Mouse (Mus musculus): ENCODE measurements around the gene Tdp1. TPM values are rescaled to one million over a fixed set of nuclear protein-coding genes. Genes with fewer than 3 reads are reported as not detected.

The Tdp1 gene
- total RNA-seq, 2 experiments from 2014 or later, result 29.0 to 30.4 TPM

GRCm38 (mm10) chr12:99885282-99885901 is 1.1 kb downstream of the Tdp1 start:
- DNase-seq (ENCODE audit: low spot score in 2 of 2), result no peak

- DNase-seq (ENCODE audit: low spot score in 2 of 2), result no peak
Observed at GRCm38 (mm10) chr12:99897846-99898245, 13.5 kb downstream of the Tdp1 start.

DNA sequence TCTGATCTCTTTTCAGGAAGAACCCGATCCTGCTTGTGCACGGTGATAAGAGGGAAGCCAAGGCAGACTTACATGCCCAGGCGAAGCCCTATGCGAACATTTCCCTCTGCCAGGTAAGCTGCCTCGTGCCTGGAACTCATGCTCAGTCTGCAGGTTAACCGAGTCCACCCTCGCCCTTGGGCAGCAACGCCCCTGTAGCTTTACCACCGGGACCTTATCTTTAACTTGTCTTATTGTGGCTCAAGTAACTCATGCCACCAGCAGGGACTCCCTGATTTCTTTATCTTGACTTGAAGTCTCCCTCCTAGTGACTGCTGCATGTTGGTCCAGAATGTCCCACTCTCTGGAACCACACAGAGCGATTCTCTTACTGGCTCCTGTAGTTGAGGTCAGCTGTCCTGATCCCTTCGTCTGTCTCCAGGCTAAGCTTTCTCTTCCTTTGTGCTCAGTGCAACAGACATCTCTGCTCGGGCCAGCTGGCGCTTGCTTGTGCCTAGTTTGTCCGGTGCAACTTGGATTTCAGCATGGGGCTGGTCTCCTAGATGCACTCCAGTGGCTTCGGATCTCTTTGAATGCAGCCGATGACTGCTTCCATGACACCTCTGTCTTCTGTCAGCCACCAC is 14.0 kb downstream of the Tdp1 start:
- no peak for DNase-seq (ENCODE audit: low spot score in 2 of 2)

DNA sequence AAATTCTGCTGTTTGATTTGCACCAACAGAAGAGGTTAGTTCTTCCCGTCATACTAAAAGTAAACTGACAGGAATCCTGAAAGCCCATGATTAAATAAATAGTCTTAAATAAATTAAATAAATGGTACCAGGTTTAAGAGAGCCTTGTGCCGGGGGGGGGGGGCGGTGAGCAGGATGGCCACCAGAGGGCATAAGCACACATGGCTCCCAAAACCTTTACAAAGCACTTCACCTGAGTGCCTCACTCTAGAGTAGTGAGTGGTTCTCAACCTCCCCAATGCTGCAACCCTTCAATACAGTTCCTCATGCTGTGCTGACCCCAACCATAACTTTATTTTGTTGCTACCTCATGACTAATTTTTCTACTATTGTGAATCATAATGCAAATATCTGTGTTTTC is 15.7 kb downstream of the Tdp1 start:
- DNase-seq (ENCODE audit: low spot score in 2 of 2), result no peak

- DNase-seq (ENCODE audit: low spot score in 2 of 2), result no peak
Observed at GRCm38 (mm10) chr12:99901973-99902866, 17.9 kb downstream of the Tdp1 start.

DNA sequence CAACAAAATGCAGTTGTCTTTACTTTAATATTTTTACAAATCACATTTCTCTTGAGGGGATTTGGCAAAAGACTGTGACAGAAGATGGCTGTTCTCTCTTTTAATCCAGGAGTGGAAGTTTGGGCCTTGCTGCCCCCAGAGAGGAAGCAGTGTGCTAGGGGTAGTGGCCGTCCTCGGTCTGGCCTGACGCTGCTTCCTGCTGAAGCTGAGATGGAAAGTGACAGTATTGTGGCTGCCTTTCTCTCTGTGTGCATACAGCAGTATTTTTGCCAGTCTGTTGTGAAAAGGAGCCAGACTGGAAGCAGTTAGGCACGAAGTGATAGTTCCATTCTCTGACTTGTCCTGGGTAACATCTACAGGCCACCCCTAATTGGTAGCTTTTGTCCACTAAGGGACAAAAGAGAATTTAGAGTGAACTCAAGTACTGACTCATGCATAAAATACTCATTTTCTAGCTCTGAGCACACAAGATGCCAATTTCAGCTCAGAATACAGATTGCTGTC is 18.6 kb downstream of the Tdp1 start:
- no peak for DNase-seq (ENCODE audit: low spot score in 2 of 2)

- DNase-seq (ENCODE audit: low spot score in 2 of 2), result no peak
Observed at GRCm38 (mm10) chr12:99904537-99904936, 20.2 kb downstream of the Tdp1 start.

GRCm38 (mm10) chr12:99911466-99911865 is 27.1 kb downstream of the Tdp1 start:
- DNase-seq (ENCODE audit: low spot score in 2 of 2), result no peak

- no peak for DNase-seq (ENCODE audit: low spot score in 2 of 2)
Observed at GRCm38 (mm10) chr12:99917800-99918427, 33.6 kb downstream of the Tdp1 start.

GRCm38 (mm10) chr12:99919636-99920035 is 35.3 kb downstream of the Tdp1 start:
- no peak for DNase-seq (ENCODE audit: low spot score in 2 of 2)

DNA sequence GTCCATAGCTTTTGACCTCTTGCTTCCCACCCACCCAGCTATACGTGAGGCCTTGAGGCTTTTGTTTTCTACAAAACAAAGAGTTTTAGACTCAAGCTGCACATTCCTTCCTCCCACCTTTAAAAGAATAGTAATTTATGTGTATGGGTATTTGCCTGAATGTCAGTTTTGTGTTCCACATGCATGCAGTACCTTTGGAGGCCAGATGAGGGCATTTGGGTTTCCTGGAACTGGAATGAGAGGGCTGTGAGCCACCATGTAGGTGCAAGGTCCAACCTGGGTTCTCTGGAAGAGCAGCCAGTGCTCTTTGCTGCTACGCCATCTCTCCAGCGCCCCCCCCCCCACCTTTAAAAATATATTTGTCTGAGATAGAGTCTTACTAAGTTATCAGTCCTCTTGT is 36.7 kb downstream of the Tdp1 start:
- no peak for DNase-seq (ENCODE audit: low spot score in 2 of 2)

- peak in 1 of 2 experiments; percentile 47 for DNase-seq (ENCODE audit: low spot score in 2 of 2)
Observed at GRCm38 (mm10) chr12:99923131-99923606, 38.9 kb downstream of the Tdp1 start.

DNA sequence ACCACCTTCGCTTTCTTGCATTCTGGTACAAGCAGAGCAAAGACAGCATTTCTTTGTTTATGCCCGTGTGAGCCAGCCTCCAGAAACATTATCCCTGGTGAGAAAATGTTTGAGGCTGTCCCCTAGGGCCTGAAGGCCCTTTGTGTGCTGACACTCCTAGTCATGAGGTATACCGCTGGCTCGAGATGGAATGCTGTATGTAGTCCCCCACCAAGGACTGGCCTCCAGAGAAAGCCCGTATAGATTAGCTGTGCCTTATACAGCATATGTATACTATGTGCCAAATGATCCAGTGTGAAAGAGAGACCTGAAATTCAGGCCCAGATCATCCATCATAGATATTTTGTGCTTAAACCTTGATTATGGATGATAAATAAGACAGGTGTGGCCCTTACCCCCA is 39.4 kb downstream of the Tdp1 start:
- no peak for DNase-seq (ENCODE audit: low spot score in 2 of 2)

DNA sequence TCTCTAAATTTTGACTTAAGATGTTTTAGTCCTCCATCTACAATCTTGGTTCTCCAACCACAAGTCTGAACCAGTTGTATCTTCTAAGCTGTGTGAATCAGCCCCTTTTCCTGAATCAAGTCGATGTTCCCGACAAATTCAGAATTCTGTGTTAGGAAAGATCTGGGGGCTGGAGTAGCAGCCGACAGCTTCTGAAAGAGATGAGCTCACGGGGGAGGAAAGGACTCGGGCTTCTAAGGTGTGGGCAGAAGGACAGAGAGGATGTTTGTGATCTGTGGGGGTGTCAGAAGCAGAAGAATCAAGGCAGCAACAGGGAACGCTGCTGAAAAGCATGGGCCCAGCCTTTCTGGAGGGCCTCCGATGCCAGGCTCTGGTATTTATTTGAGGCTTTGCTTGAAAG is 44.0 kb downstream of the Tdp1 start:
- DNase-seq (ENCODE audit: low spot score in 2 of 2), result no peak

- DNase-seq (ENCODE audit: low spot score in 2 of 2), result no peak
Observed at GRCm38 (mm10) chr12:99929160-99929559, 44.8 kb downstream of the Tdp1 start.

GRCm38 (mm10) chr12:99932245-99932644 is 47.9 kb downstream of the Tdp1 start:
- DNase-seq (ENCODE audit: low spot score in 2 of 2), result no peak

DNA sequence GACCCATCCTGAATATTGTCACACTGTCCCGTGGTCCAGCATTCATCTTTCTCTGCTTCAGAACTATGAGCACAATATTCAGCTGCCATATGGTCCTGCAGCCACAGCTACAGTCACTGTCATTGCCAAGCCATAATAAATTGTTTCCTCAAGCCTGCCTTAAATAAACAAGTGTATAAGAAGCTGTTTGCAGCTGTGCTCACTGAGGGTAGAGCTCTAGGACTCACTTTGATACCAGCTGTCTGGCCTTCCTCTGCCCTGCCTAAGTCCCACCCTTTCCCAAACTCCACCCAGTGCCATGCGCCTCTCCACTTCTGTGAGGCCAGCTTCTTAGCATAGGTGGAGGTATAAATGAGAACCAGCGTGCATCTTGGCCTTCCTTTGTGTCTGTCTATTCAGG is 49.3 kb downstream of the Tdp1 start:
- DNase-seq (ENCODE audit: low spot score in 2 of 2), result no peak

- DNase-seq (ENCODE audit: low spot score in 2 of 2), result no peak
Observed at GRCm38 (mm10) chr12:99935403-99935802, 51.1 kb downstream of the Tdp1 start.

DNA sequence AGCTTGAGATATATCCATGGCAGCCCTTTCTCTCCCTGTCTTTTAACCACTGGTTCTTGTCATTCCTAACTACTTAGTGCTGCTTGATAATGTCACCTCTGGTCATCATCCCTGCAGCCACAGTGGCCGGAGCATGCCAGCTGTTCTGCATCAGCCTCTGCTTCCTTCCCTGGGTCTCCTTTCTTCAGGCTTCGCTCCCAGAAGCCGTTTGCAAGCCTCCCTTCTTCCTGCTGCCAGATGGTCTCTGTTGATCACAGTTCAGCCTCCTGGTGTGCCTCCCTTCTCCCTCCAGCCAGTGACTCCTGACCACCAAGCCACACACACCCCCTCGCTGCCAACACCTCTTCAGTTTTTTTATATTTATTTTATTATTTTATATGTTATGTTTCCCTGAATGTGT is 54.2 kb downstream of the Tdp1 start:
- DNase-seq (ENCODE audit: low spot score in 2 of 2), result no peak

GRCm38 (mm10) chr12:99939179-99939578 is 54.9 kb downstream of the Tdp1 start:
- DNase-seq (ENCODE audit: low spot score in 2 of 2), result no peak

DNA sequence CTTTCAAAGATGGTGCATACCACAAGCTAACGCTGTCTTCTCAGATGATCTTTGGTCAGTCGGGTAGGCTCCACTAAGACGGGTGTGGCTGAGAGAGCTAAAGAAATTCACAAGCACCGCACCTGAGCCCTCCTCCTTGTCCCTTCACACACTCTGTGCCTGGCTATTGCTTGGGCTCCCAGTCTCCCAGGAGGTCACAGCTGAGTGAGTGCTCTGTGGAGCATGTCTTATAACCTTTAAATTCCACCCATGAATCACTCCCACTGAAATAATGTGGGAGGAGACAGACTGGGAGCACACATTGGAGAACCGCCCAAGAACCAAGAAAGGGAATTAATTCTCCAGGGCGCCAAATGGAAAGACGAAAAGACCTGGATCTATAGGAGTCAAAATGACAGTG is 56.4 kb downstream of the Tdp1 start:
- DNase-seq (ENCODE audit: low spot score in 2 of 2), result no peak

Data from layer of hippocampus, postnatal 14 days (tissue).